Mouse (Mus musculus): ENCODE results near the gene Lyst. TPM values are rescaled to one million over a fixed set of nuclear protein-coding genes. Genes with fewer than 3 reads are reported as not detected.

Gene Lyst
- polyA plus RNA-seq, 2 experiments from 2014 or later: 9.4 to 14.2 TPM

Other genes with a start within 250 kb of the Lyst start
- gene Gpr137b, start 196.4 kb upstream of the Lyst start, polyA plus RNA-seq (2017; shearing (Covaris generic)): 1 to 10 TPM; 1.1 to 8.5 TPM
- gene Nid1, start 152.8 kb upstream of the Lyst start, polyA plus RNA-seq (2017; shearing (Covaris generic)): not detected
- gene Gng4, start 193.7 kb downstream of the Lyst start, polyA plus RNA-seq (2017; shearing (Covaris generic)): under 1 TPM in 1 of 2 experiments, not detected in 1; 0.53 TPM

Measured in activated CD4-positive, CD25-positive, alpha-beta regulatory T cell, adult 4 months (primary cell).